Mouse (Mus musculus) limb, embryonic 10.5 days (tissue): ENCODE measurements around the gene Srm. TPM values are rescaled to one million over a fixed set of nuclear protein-coding genes. Genes with fewer than 3 reads are reported as not detected.
A peak's percentile ranks its signal among the peaks of the same experiment; 100 is the strongest.

Experiments used
- DNase-seq: peaks from one replicate; pipeline ENCODE4 v3.0.0-alpha.2; 2017; ENCODE audit warnings: low spot score
- H3K27ac ChIP-seq: fragments of 300-500 bp; sonication (generic); 2 replicates; pipeline ENCODE4 v1.5.1; 2016; ENCODE audit warnings: mild to moderate bottlenecking
- H3K27me3 ChIP-seq: fragments of 300-500 bp; sonication (generic); 2 replicates; pipeline ENCODE4 v1.6.1; 2016; ENCODE audit warnings: low read depth, mild to moderate bottlenecking; ENCODE audit not compliant: poor library complexity, severe bottlenecking
- H3K36me3 ChIP-seq: fragments of 300-500 bp; sonication (generic); 2 replicates; pipeline ENCODE4 v1.6.1; 2016; ENCODE audit warnings: mild to moderate bottlenecking, moderate library complexity
- H3K4me1 ChIP-seq: fragments of 300-500 bp; sonication (generic); 2 replicates; pipeline ENCODE4 v1.6.1; 2016
- H3K4me3 ChIP-seq: fragments of 300-500 bp; sonication (generic); 2 replicates; pipeline ENCODE4 v1.5.1; 2016; ENCODE audit warnings: mild to moderate bottlenecking, moderate library complexity
- H3K9me3 ChIP-seq: fragments of 300-500 bp; sonication (generic); replicated peaks from 2 replicates; pipeline ENCODE4 v1.6.1; 2016; ENCODE audit warnings: mild to moderate bottlenecking
- WGBS: fragments of 180-500 bp; shearing (Covaris S2); methylation state at CpG from one replicate; pipeline ENCODE4 v1.1.7; 2016; 5-methylcytosine and 5-hydroxymethylcytosine counted together
- polyA plus RNA-seq: library from polyadenylated mRNA; unstranded; fragments of >200 nt; fragmentation: Nextera tagmentation; extraction: Ambion mirVana; gene quantifications from 2 replicates; pipeline ENCODE4 v1.2.1, GENCODE M21; 2016

Srm gene
- polyA plus RNA-seq, 1 experiment from 2014 or later: 249 TPM

DNA sequence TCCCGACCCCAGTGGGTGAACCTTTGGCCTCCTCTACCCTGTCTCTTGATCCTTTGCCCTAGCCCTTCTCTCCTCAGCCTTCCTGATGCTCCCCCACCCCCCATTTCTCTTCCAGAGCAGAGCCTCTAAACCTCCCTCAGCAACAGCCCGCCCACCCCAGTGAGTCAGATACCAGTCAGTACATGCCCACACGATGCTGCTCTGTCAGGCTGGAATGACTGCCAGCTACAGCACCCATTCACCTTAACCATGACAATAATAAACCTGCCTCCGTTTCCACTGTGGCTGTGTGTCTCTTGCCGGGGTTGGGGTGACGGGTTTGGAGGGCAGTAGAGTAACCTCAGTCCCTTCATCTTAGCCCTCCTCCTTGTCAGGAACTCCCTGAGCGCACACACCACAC, 12.8 kb downstream of the Srm start:
- 74% methylated on average over 7 of the region's 7 CpGs for WGBS
- Histone ChIP-seq H3K4me1 (no peaks in the 10 kb centered on the region; the same call in 1 of the 2 replicates), H3K36me3 (peaks cover 28% of the 10 kb centered on the region), H3K27ac (no peak overlapping the region), H3K9me3 (no peaks in the 10 kb centered on the region), H3K4me3 (no peak overlapping the region), H3K27me3 (no peaks in the 10 kb centered on the region)
- peak; percentile 29 for DNase-seq

DNA sequence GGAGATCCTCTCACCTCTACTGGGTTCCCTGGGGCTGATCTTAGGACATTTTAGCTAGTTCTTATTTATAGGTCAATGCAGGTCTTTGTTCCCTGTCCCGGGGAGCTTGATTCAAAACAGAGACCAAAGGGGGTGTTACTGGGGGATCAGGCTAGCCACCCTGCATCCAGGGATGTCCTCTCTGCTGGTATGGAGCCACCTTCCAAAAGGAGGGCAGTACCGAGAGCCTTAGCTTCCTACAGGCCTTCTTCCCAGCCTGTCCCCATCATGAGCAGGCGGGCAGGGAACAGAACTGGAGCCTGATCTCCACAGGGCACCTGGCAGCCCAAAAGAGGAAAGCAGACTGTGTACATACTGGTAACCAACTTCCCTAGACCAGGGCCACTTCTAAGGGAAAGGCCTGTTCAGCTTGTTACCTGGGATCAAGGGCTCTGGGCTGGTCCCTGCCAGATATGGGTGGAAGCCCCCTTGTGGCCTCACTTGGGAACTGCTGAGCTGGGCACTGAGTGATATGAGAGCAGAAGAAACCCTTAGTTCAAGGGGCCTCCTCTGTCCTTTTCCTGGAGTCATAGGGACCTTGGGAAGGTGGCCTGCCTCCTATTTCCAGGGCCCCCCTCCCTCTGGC, 13.3 kb downstream of the Srm start:
- no peak overlapping the region for H3K4me3 ChIP-seq
- no peaks in the 10 kb centered on the region for H3K27me3 ChIP-seq
- 90% methylated on average over 3 of the region's 3 CpGs for WGBS
- H3K27ac ChIP-seq: no peak overlapping the region
- peaks cover 28% of the 10 kb centered on the region for H3K36me3 ChIP-seq
- no peaks in the 10 kb centered on the region; the same call in 1 of the 2 replicates for H3K4me1 ChIP-seq
- no peaks in the 10 kb centered on the region for H3K9me3 ChIP-seq
- peak; percentile 77 for DNase-seq

DNA sequence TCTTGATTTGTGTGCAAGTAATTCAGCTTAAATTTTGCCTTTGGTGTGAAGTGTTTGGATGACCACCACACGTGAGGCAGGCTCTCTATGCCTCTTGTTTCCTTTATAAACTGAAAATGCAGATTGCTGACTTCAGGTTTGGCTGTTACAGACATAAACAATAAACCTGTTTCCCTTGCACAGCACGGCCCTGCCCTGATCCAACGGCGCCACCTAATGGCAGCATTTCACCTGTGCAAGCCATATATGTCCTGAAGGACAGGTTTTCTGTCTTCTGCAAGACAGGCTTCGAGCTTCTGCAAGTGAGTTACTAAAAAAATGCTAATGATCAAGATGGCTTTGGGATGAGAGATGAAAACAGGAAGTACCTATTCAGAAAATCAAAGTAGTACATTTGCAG, 16.5 kb downstream of the Srm start:
- WGBS: 28% methylated on average over 5 of the region's 5 CpGs
- peak; percentile 64 for DNase-seq
- Histone ChIP-seq H3K9me3 (no peaks in the 10 kb centered on the region), H3K4me3 (no peak overlapping the region), H3K27me3 (no peaks in the 10 kb centered on the region), H3K4me1 (no peaks in the 10 kb centered on the region; the same call in 1 of the 2 replicates), H3K36me3 (peaks cover 48% of the 10 kb centered on the region), H3K27ac (no peak overlapping the region)

DNA sequence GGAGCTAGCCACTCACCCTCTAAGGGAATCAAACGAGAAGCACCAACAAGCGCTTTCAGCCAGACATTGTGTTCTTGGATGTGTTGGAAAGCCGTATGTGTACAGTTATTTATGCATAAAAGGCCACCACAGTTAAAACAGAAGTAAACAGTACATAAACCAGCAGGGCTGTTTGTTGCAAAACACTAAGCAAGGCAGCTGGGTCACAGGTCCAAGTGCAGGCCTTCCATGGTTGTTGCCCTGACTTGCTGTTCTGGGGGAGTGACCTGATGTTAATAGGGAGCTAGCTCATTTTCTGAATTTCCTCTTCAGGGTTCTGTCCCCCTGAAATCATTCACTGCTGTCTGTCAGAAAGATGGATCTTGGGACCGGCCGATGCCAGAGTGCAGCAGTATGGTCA, 18.5 kb downstream of the Srm start:
- no peak overlapping the region for H3K27ac ChIP-seq

DNA sequence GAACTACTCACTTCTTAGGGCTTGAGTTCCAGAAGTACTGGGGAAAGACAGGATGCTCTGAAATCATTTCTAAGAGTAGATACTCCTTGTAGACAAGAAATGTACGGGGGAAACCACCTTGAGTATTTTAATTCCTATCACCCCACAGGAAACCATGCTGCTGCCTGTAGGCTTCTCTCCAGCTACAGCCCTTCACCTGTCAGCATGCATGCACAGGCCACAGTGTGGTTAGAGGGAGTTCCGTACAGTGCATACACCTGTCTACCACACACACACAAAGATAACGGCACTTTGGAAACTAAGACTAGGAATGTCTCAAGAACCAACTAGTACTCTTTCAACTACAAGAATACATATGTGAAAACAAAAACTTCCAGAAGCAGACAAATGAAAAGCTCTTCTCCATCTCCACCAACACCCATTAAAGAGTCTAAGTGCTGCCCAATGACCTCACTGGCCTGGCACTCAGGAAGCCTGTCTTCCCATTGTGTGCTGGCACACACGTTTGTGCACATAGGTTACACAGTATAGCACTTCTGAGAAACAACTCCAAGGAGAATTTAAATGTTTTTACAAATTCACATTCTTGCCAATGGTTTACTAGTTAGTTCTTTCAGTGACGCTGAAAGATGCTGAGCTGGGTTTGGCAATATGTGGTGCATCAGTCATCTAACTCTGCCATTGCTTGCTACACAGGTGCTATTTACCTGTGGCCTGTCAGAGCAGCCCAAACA, 19.5 kb downstream of the Srm start:
- Histone ChIP-seq H3K4me1 (no peaks in the 10 kb centered on the region), H3K4me3 (no peak overlapping the region), H3K27ac (no peak overlapping the region), H3K9me3 (no peaks in the 10 kb centered on the region), H3K36me3 (peaks cover 77% of the 10 kb centered on the region), H3K27me3 (no peaks in the 10 kb centered on the region)
- DNase-seq: no peak
- WGBS: 81% methylated on average over 5 of the region's 5 CpGs

More for the DNA sequence above, 18.5 kb downstream of the Srm start:
- Histone ChIP-seq H3K27me3 (no peaks in the 10 kb centered on the region), H3K9me3 (no peaks in the 10 kb centered on the region), H3K4me1 (no peaks in the 10 kb centered on the region), H3K36me3 (peaks cover 67% of the 10 kb centered on the region), H3K4me3 (no peak overlapping the region)
- DNase-seq: no peak
- WGBS: 90% methylated on average over 5 of the region's 5 CpGs

DNA sequence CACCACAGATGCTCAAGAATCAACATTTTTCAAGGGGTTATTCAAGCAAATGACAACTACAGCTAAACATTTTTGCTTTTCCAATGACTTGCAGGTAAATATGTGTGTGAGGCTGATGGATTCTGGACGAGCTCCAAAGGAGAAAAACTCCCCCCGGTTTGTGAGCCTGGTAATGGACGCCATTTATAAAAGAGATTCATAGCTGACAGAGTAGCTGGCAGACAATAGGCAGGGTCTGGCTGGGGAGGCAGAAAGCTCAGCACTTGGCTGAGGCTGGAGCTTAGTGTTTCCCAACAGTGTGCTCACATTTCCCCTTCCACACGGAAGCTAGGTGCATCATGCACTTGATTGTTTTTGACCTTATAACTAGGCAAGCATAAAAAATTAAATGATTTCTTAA, 21.3 kb downstream of the Srm start:
- Histone ChIP-seq H3K9me3 (no peaks in the 10 kb centered on the region), H3K4me1 (no peaks in the 10 kb centered on the region), H3K27ac (no peak overlapping the region), H3K4me3 (no peak overlapping the region), H3K36me3 (peaks cover 91% of the 10 kb centered on the region), H3K27me3 (no peaks in the 10 kb centered on the region)
- WGBS: 75% methylated on average over 4 of the region's 4 CpGs
- no peak for DNase-seq

DNA sequence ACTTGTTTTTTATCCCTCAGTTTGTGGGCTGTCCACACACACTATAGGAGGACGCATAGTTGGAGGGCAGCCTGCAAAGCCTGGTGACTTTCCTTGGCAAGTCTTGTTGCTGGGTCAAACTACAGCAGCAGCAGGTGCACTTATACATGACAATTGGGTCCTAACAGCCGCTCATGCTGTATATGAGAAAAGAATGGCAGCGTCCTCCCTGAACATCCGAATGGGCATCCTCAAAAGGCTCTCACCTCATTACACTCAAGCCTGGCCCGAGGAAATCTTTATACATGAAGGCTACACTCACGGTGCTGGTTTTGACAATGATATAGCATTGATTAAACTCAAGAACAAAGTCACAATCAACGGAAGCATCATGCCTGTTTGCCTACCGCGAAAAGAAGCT, 22.4 kb downstream of the Srm start:
- no peak overlapping the region for H3K27ac ChIP-seq
- no peak overlapping the region for H3K4me3 ChIP-seq
- H3K4me1 ChIP-seq: no peaks in the 10 kb centered on the region
- 85% methylated on average over 9 of the region's 9 CpGs for WGBS
- no peaks in the 10 kb centered on the region for H3K9me3 ChIP-seq
- no peak for DNase-seq
- peaks cover 96% of the 10 kb centered on the region for H3K36me3 ChIP-seq
- no peaks in the 10 kb centered on the region for H3K27me3 ChIP-seq

DNA sequence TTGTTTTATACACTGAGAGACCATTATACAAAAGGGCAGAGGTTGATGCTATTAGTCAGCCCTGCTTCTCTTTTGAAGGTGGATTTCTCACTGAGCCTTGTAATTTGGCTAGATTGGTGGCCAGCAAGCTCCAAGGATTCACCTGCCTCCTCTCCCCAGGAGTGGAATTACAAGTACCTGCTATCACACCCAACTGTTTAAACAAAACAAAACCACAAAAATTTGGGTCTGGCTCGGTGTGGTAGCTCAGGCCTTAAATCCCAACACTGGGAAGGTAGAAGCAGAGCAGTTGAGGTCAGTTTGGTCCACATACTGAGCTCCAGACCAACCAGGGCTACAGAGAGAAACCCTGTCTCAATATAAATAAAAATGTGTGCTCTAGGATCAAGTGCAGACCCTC, 28.5 kb downstream of the Srm start:
- H3K27me3 ChIP-seq: no peaks in the 10 kb centered on the region
- no peak for DNase-seq
- peaks cover 11% of the 10 kb centered on the region for H3K4me1 ChIP-seq
- H3K27ac ChIP-seq: no peak overlapping the region
- WGBS: 79% methylated on average over 1 of the region's 1 CpGs
- no peak overlapping the region for H3K4me3 ChIP-seq
- H3K9me3 ChIP-seq: no peaks in the 10 kb centered on the region
- peaks cover 100% of the 10 kb centered on the region for H3K36me3 ChIP-seq

DNA sequence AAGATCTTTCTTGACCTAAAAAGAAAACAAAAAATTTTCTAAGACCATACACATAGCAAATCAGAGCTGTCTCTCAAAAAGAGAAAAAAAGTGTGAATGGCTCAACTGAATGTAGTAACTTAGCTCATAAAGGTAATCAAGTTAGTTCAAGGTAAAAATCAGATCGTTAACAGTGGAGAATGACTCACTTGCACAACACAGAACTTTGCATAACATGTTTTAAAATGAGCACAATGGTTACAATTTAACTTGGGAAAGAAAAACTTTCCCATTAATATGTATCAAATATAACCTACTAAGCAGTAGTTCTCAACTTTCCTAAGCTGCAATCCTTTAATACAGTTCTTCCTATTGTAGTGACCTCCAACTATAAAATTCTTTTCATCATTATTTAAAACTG, 29.4 kb downstream of the Srm start:
- DNase-seq: no peak
- peaks cover 16% of the 10 kb centered on the region for H3K4me1 ChIP-seq
- no peaks in the 10 kb centered on the region for H3K9me3 ChIP-seq
- H3K4me3 ChIP-seq: no peak overlapping the region
- H3K36me3 ChIP-seq: peaks cover 96% of the 10 kb centered on the region
- no peaks in the 10 kb centered on the region for H3K27me3 ChIP-seq
- WGBS: 91% methylated on average over 1 of the region's 1 CpGs
- H3K27ac ChIP-seq: no peak overlapping the region

DNA sequence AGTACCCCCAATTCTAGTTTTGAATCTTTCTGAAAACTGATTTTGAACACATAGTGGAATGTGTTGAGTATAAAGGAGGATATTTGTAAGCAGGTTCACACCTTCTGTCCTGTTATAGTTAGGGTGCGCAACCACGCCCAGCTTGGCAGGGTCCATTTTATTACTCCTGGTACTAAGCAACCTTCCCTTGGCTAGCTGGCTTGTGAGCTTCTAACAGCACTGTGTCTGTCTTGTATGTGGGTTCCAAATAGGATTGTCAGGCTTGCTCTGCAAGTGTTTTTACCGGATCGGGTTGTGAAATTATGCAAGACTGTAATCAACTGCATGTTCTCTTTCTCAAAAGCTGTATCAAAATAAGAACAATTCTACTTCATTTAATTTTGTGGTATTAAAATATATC, 31.2 kb downstream of the Srm start:
- WGBS: 96% methylated on average over 4 of the region's 4 CpGs
- H3K36me3 ChIP-seq: peaks cover 78% of the 10 kb centered on the region
- H3K27me3 ChIP-seq: no peaks in the 10 kb centered on the region
- peaks cover 26% of the 10 kb centered on the region for H3K4me1 ChIP-seq
- no peaks in the 10 kb centered on the region for H3K9me3 ChIP-seq
- H3K27ac ChIP-seq: no peak overlapping the region
- no peak overlapping the region for H3K4me3 ChIP-seq
- DNase-seq: no peak

DNA sequence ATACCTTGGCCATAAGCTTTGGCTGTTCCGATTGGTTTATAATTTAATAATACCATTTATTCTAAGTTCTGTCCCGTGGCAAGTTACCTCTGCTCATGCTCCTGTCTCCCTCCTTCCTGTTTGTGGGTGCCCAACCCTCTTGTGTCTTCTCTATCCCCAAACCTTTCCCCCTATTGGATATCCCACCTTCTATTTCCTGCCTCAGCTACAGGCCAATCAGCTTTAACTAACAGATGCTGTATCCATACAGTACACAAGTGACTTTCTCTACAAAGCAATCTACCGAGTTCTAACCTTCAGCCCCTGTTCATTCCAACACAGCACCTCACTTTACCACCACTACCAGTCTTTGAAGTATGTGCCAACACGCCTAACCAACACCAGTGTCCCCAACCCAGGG, 32.3 kb downstream of the Srm start:
- Histone ChIP-seq H3K36me3 (peaks cover 67% of the 10 kb centered on the region), H3K27ac (no peak overlapping the region), H3K4me1 (peaks cover 26% of the 10 kb centered on the region), H3K9me3 (no peaks in the 10 kb centered on the region), H3K4me3 (0 out of 2 replicates have a peak overlapping the region, but pooled peaks have one; percentile 2), H3K27me3 (no peaks in the 10 kb centered on the region)
- no peak for DNase-seq
- WGBS: 91% methylated on average over 4 of the region's 4 CpGs

DNA sequence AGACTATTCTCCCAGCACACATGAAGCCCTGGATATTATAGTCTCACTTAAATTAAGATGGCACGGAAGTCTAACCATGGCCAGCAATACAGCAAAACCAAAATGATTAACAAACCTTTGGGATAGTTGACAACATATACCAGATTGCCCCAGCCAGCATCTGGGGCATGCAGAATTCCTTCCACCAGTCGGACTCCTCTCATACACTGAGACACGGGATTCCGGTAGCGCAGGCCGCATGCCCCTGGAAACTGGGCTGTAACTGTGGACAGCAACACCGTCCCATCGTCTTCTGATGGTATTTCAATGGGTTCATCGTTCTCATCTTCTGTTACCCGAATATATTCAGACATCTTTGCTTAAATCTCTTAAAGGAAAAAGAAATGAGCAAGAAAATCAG, 33.7 kb downstream of the Srm start:
- peak overlapping the region; percentile 100 for H3K4me3 ChIP-seq
- peaks cover 26% of the 10 kb centered on the region for H3K4me1 ChIP-seq
- H3K9me3 ChIP-seq: no peaks in the 10 kb centered on the region
- no peak overlapping the region for H3K27ac ChIP-seq
- DNase-seq: no peak
- peaks cover 53% of the 10 kb centered on the region for H3K36me3 ChIP-seq
- WGBS: 87% methylated on average over 10 of the region's 10 CpGs
- no peaks in the 10 kb centered on the region for H3K27me3 ChIP-seq

DNA sequence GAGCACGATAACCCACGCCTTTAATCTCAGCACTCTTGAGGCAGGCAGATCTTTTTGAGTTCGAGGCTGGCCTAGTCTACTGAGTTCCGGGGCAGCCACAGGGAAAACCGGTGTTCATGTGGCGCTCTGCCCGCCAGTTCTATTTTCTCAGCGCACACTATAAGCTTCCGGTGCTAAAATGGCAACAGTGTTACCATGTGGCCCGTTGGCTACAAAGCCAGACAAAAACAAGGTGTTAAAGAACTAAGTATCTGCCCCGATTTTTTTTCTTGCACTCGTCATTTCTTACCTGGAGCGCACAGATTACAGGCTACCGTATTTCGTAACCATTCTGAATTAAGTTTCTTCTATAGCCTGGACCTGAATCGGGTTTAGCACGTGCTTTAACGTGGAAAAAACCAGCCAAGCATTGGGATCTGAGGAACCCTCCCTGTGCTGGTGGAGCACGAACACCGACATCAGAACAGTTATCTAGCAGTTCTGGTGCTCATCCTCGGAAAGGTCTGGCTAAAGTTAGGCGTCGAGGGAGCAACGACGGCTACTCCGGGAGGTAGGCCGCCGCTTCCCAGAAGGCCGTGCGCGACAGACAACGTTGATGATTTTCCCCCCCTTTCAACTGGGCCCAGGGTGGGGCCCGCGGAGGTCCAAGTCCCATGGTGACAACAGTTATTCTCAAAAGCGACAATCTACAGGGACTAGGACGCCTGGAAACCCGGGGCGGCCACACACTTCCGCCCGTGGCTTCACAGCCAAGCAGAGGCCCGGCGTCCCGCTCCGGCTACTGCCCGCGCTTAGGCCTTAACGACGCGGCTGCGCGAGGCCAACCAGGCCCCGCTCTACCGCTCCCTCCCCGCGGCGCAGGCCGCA, 34.7 kb downstream of the Srm start:
- peaks cover 43% of the 10 kb centered on the region for H3K36me3 ChIP-seq
- under 1% methylated on average over 57 of the region's 57 CpGs for WGBS
- peak overlapping the region; percentile 100 for H3K27ac ChIP-seq
- H3K4me1 ChIP-seq: peaks cover 26% of the 10 kb centered on the region
- H3K9me3 ChIP-seq: no peaks in the 10 kb centered on the region
- peak overlapping the region; percentile 100 for H3K4me3 ChIP-seq
- H3K27me3 ChIP-seq: no peaks in the 10 kb centered on the region
- DNase-seq: peak; percentile 57
